21 mouse cellular contexts compared by ENCODE assay signal in the genomic region with DNA sequence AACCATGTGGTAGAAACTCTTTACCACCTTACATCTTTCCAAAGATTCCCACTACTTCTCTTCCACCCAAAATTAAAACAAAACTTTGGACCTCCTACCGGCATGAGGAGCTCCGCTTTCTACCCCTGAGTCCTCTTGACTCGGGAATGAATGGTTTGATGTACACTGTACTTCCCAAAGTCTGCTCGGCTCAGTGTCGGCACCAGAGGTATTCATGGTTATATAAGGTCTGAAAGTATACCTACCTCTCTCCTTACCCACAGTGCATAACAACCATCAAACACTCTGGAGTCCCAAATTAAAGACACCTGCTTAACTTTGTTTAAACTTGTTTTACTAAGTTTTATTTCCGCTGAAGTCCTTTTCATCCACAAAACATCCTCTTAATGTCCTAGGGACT.
"Had no signal": no experiment of that assay in that cellular context is flagged by ENCODE, and none has a peak within 500 bp of the region (broad histone marks: within the 10 kb centered on the region; RNA-seq: fewer than 3 reads in every experiment).

No protein-coding gene starts in this region.

- H3K27me3 ChIP-seq: lung, embryonic 15.5 days; megakaryocyte, embryonic 14.5 days; midbrain, embryonic 13.5 days; neural tube, embryonic 13.5 days had no signal

- H3K9me3 ChIP-seq: lung, embryonic 15.5 days; megakaryocyte, embryonic 14.5 days; midbrain, embryonic 10.5 days; midbrain, embryonic 13.5 days; neural tube, embryonic 13.5 days had no signal

- H3K4me2 ChIP-seq: lung, embryonic 15.5 days; midbrain, embryonic 13.5 days; neural tube, embryonic 13.5 days had no signal

- H3K36me3 ChIP-seq: lung, embryonic 15.5 days; midbrain, embryonic 10.5 days; midbrain, embryonic 13.5 days; neural tube, embryonic 13.5 days had no signal

- H3K27ac ChIP-seq: liver, embryonic 14.5 days; lung, embryonic 15.5 days; midbrain, embryonic 10.5 days; midbrain, embryonic 13.5 days; neural tube, embryonic 13.5 days had no signal

- H3K9ac ChIP-seq: liver, embryonic 14.5 days; lung, embryonic 15.5 days; midbrain, embryonic 13.5 days; neural tube, embryonic 13.5 days had no signal

- H3K4me3 ChIP-seq: lung, embryonic 15.5 days; megakaryocyte, embryonic 14.5 days; midbrain, embryonic 10.5 days; midbrain, embryonic 13.5 days; myocyte; neural tube, embryonic 13.5 days had no signal

- DNase-seq: kidney, adult 18-20 months; kidney, adult 9 months; kidney, postnatal 14 days; left cerebral cortex, postnatal 4 days; lung, adult 18-20 months; lung, postnatal 10 days; lung, postnatal 36 days; retina, postnatal 1 day; right cerebral cortex, postnatal 25 days; spleen, adult 18-20 months; thymus, adult 18-20 months; thymus, postnatal 36 days had no signal

- ATAC-seq: intestine, embryonic 16.5 days; midbrain, embryonic 13.5 days; midbrain, embryonic 16.5 days had no signal
